Mouse (Mus musculus) adrenal gland, postnatal 14 days (tissue): ENCODE results near the gene Ostn. TPM values are rescaled to one million over a fixed set of nuclear protein-coding genes. Genes with fewer than 3 reads are reported as not detected.
A peak's percentile ranks its signal among the peaks of the same experiment; 100 is the strongest.

ENCODE experiments used
- DNase-seq: peaks from one replicate; pipeline ENCODE4 v3.0.0; 2021; ENCODE audit warnings: mixed read lengths
- total RNA-seq: library from RNA; stranded (reverse); gene quantifications from 2 replicates; pipeline ENCODE4 v1.2.3, GENCODE M21; 2021

The Ostn gene
- total RNA-seq, 1 experiment from 2014 or later: not detected

GRCm38 (mm10) chr16:27387634-27388611 is 80.6 kb downstream of the Ostn start:
- DNase-seq: peak; percentile 5

- DNase-seq: peak; percentile 90
Measured at GRCm38 (mm10) chr16:27388761-27389451, 81.6 kb downstream of the Ostn start, which contains the start of gene Ccdc50. Gene Ccdc50 (plus strand): TSS chr16:27388869.

- peak; percentile 27 for DNase-seq
Measured at GRCm38 (mm10) chr16:27389534-27390282, 82.4 kb downstream of the Ostn start.

GRCm38 (mm10) chr16:27390306-27390705 is 83.0 kb downstream of the Ostn start:
- DNase-seq: no peak

- DNase-seq: no peak
Measured at GRCm38 (mm10) chr16:27391845-27392244, 84.6 kb downstream of the Ostn start.

GRCm38 (mm10) chr16:27395251-27396037 is 88.2 kb downstream of the Ostn start:
- DNase-seq: no peak

GRCm38 (mm10) chr16:27396951-27397350 is 89.7 kb downstream of the Ostn start:
- DNase-seq: no peak

- DNase-seq: no peak
Measured at GRCm38 (mm10) chr16:27399026-27399718, 91.9 kb downstream of the Ostn start.

- no peak for DNase-seq
Measured at GRCm38 (mm10) chr16:27399719-27400253, 92.5 kb downstream of the Ostn start.

Other genes with a start within 250 kb of the Ostn start
- gene Uts2b, start 62.8 kb downstream of the Ostn start, total RNA-seq: not detected in 2 replicates
- 91.1 and 95.5 TPM in 2 replicates for gene Ccdc50, start 81.4 kb downstream of the Ostn start, total RNA-seq